Mouse (Mus musculus): ENCODE measurements around the gene Rnf123. TPM values are rescaled to one million over a fixed set of nuclear protein-coding genes. Genes with fewer than 3 reads are reported as not detected.

The Rnf123 gene
- polyA plus RNA-seq, 1 experiment from 2014 or later = 30.9 TPM

DNA sequence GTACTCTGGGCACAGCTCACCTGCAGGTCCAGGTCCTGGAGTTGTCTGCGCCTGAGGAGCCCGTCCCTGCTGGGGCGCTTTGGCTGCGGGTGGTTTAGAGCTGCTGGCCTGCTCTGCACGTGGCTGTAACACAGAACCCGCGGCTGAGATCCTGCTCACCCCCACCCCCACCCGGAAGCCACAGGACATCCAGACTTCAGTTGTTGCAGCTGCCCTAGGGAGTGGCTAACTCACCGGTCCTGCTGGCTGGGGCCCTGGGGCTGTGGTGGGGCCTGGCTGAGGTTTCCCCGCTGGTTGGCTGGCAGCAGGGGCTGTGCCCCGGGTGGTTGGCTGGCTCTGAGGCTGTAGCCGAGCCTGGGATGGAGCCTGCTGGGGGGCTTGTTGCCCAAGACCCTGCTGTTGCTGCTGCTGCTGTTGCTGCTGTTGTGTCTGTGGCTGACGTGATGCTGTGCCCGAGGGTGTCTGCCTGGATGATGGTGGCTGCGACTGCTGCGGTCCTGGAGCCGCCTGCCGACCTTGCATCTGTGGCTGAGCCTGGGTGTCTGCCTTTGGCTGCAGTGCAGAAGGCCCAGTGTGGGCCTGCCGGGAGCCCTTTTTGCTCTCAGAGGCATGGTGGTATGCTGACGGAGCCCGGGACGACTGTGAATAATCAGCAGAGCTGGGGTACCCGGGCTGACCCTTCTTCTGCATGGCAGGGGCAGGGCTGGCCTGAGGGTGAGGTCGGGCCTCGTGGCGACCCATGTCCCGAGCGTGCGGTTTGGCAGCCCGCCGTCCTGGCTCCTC is 21.8 kb upstream of the Rnf123 start:
- DNase-seq (peak; percentile 13), ATAC-seq (ENCODE audit: insufficient read depth) (peak; percentile 65)
- Histone ChIP-seq H3K27me3 (ENCODE audit: insufficient read depth, low read length) (no peaks in the 10 kb centered on the region), H3K4me3 (ENCODE audit: low read depth, low read length) (no peak overlapping the region), H3K4me2 (peak overlapping the region; percentile 25), H3K36me3 (ENCODE audit: insufficient read depth) (no peaks in the 10 kb centered on the region), H3K27ac (ENCODE audit: low read depth) (no peak overlapping the region), H3K9me3 (ENCODE audit: low read depth, low read length) (no peaks in the 10 kb centered on the region), H3K9ac (peak overlapping the region; percentile 29), H3K4me1 (ENCODE audit: insufficient read depth) (0 out of 2 replicates have a peak, but pooled peaks cover 3% of the 10 kb centered on the region)
- no peak for TF ChIP-seq CTCF (IDR thresholded peaks at IDR 0.05; ENCODE audit: low read depth)
- whole genome bisulfite sequencing = 40% methylated on average over 31 of the region's 31 CpGs

DNA sequence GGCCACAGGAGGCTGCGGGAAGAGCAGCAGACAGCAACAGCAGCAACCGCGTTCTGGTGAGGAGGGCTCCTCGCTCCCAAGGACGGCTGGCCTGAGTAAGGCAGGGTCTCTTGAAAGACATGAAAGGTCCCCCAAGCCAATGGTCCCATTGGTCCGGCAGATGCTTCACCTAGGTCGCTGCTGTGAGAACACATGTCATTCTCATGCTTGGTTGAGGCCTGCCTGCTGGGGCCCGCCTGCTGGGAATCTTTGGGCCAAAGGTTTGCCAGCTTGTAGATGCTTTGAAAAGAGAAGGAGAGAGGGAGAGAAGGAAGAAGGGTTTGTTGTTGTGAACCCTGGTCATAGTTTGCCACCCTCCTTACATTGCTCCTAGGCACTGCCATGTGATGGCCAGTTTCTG is 16.5 kb upstream of the Rnf123 start:
- Histone ChIP-seq H3K27me3 (ENCODE audit: insufficient read depth, low read length) (no peaks in the 10 kb centered on the region), H3K4me3 (ENCODE audit: low read depth, low read length) (no peak overlapping the region), H3K36me3 (ENCODE audit: insufficient read depth) (no peaks in the 10 kb centered on the region), H3K9ac (no peak overlapping the region), H3K4me2 (no peak overlapping the region), H3K4me1 (ENCODE audit: insufficient read depth) (peaks cover 5% of the 10 kb centered on the region), H3K9me3 (ENCODE audit: low read depth, low read length) (no peaks in the 10 kb centered on the region), H3K27ac (ENCODE audit: low read depth) (no peak overlapping the region)
- 82% methylated on average over 8 of the region's 8 CpGs for WGBS
- DNase-seq (no peak), ATAC-seq (ENCODE audit: insufficient read depth) (no peak)
- TF ChIP-seq CTCF (IDR thresholded peaks at IDR 0.05; ENCODE audit: low read depth) = no peak

DNA sequence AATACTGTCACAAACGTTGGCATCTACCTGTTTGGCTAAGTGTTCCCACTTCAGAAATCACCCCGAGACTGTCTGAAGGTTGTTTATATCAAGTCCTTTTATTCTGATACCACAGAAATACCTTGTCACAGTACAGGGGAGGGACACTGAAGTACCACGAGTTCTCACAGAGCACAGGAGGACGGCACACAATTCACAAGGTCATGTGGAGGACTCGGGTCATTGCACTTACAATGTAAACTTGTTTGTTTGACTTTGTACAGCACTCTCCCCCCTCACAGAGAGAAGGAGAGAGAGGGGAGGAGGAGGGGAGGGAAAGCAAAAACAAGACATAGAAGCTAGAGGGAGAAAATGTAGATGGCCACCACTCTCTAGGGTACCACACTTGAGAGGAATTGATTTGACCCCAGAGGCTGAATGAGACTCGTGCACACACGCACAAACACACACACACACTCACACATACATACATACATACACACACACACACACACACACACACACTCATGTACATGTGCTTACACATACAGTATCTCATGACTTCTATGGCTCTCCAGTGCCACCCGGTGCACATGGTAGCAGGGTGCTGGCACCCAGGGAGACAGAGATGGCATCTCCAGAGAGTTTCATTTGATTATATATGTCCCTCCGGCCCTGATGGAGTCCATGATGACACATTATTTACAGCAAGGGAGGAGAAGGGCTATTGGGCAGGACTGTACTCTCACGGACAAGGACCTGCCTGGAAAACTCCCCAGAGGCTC is 13.0 kb upstream of the Rnf123 start:
- H3K9ac ChIP-seq = no peak overlapping the region
- peaks cover 5% of the 10 kb centered on the region for H3K4me1 ChIP-seq (ENCODE audit: insufficient read depth)
- ATAC-seq (ENCODE audit: insufficient read depth) = no peak

DNA sequence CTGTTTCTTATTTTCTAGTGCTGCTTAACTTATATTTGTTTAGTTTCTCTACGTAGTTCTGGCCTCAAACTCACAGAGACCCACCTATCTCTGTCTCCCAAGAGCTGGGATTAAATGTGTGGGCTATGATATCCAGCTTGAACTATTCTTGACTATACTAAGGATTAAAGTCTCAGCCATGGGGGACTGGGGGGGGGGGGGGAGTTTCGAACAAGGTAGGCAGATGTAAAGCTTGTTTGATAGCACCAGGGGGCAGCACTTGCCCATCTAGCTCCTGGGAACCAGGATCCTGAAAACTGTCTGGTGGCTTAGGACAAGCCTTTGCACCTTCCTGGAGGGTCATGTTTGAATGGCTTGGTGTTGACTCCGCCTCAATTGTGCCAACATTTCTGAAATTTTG is 12.4 kb upstream of the Rnf123 start:
- peaks cover 5% of the 10 kb centered on the region for H3K4me1 ChIP-seq (ENCODE audit: insufficient read depth)
- WGBS = 3% methylated on average over 3 of the region's 3 CpGs
- H3K9ac ChIP-seq = peak overlapping the region; percentile 77
- DNase-seq = peak; percentile 88
- peak overlapping the region; percentile 99 for H3K4me2 ChIP-seq
- H3K27ac ChIP-seq (ENCODE audit: low read depth) = peak overlapping the region; percentile 67; the same call in 1 of the 2 replicates
- peak overlapping the region; percentile 76 for H3K4me3 ChIP-seq (ENCODE audit: low read depth, low read length)
- H3K36me3 ChIP-seq (ENCODE audit: insufficient read depth) = peaks cover 20% of the 10 kb centered on the region
- H3K9me3 ChIP-seq (ENCODE audit: low read depth, low read length) = no peaks in the 10 kb centered on the region
- H3K27me3 ChIP-seq (ENCODE audit: insufficient read depth, low read length) = no peaks in the 10 kb centered on the region
- TF ChIP-seq CTCF (IDR thresholded peaks at IDR 0.05; ENCODE audit: low read depth) = peak; percentile 79
- no peak for ATAC-seq (ENCODE audit: insufficient read depth)

More for the DNA sequence above, 13.0 kb upstream of the Rnf123 start:
- Histone ChIP-seq H3K27ac (ENCODE audit: low read depth) (0 out of 2 replicates have a peak overlapping the region, but pooled peaks have one; percentile 38), H3K4me2 (peak overlapping the region; percentile 99), H3K36me3 (ENCODE audit: insufficient read depth) (peaks cover 14% of the 10 kb centered on the region), H3K27me3 (ENCODE audit: insufficient read depth, low read length) (no peaks in the 10 kb centered on the region), H3K4me3 (ENCODE audit: low read depth, low read length) (no peak overlapping the region), H3K9me3 (ENCODE audit: low read depth, low read length) (no peaks in the 10 kb centered on the region)
- WGBS = 44% methylated on average over 10 of the region's 10 CpGs
- no peak for TF ChIP-seq CTCF (IDR thresholded peaks at IDR 0.05; ENCODE audit: low read depth)
- DNase-seq = no peak

DNA sequence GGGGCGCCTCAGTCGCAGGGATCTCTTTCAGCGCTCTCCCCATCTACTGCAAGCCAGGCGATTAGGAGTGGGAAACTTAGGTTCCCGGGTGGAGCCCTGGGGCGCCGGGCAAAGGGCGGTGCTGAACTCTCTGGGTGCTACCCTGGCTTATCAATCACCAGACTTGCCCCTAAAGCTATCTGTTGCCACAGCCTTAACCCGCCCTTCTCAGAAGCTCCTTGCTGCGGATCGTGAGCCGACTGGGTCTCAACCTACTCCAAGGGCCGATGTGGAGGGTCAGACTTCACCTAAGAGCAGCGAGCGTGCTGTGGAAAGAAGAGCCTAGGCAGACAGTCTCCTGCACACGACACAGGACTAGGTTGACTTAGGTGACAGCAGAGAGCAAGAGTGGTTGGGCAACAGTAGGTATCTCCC is 11.9 kb upstream of the Rnf123 start:
- Histone ChIP-seq H3K4me1 (ENCODE audit: insufficient read depth) (peaks cover 5% of the 10 kb centered on the region), H3K4me3 (ENCODE audit: low read depth, low read length) (peak overlapping the region; percentile 76), H3K4me2 (peak overlapping the region; percentile 99), H3K36me3 (ENCODE audit: insufficient read depth) (peaks cover 25% of the 10 kb centered on the region), H3K27ac (ENCODE audit: low read depth) (peak overlapping the region; percentile 67), H3K27me3 (ENCODE audit: insufficient read depth, low read length) (no peaks in the 10 kb centered on the region), H3K9me3 (ENCODE audit: low read depth, low read length) (no peaks in the 10 kb centered on the region), H3K9ac (peak overlapping the region; percentile 77)
- TF ChIP-seq CTCF (IDR thresholded peaks at IDR 0.05; ENCODE audit: low read depth) = no peak
- ATAC-seq (ENCODE audit: insufficient read depth) (peak; percentile 42), DNase-seq (peak; percentile 26)
- WGBS = under 1% methylated on average over 16 of the region's 16 CpGs

DNA sequence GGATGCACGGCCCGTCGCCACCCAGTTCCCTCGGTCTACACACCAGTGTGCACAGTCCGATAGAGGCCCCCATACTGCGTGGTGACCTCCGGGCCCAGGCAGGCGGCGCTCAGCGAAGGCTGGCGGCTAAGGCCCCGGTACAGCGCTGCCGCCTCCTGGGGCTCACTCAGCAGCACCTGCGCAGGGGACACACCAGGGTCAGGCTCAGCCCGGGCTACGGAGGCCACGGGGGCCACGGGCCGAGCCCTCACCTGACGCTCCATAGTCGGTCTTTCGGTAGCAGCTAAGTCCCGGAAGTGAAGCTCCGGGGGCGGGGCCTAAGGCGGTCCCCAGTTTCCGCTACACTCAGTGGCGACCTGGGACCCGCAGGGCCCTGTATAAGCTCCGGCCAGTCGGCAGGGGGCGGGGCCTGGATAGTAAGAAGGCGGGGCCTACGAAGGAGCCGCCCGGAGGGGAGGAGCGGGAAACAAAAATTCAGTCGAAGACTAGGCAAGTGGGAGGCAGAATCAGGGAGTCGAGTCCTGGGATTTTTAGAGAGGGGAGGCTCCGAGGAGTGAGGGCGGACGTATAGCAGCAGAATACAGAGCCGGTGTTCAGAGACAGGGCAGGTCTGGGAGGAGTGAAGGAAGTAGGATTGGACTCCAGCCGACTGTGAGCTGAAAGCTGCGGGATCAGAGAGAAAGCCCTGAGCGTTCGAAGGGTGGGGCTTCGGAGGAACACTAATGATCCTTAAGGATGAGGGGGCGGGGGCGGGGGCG is 11.2 kb upstream of the Rnf123 start, which contains the start of gene Apeh:
TSS of gene Apeh (minus strand) at position 423 of the 758 bp plus-strand sequence.
- Histone ChIP-seq H3K27me3 (ENCODE audit: insufficient read depth, low read length) (no peaks in the 10 kb centered on the region), H3K9me3 (ENCODE audit: low read depth, low read length) (no peaks in the 10 kb centered on the region), H3K4me1 (ENCODE audit: insufficient read depth) (peaks cover 5% of the 10 kb centered on the region), H3K4me2 (peak within 1 kb of the TSS; percentile 99), H3K4me3 (ENCODE audit: low read depth, low read length) (peak within 1 kb of the TSS; percentile 76), H3K36me3 (ENCODE audit: insufficient read depth) (peaks cover 31% of the 10 kb centered on the region), H3K27ac (ENCODE audit: low read depth) (peak within 1 kb of the TSS; percentile 82), H3K9ac (peak within 1 kb of the TSS; percentile 77)
- TF ChIP-seq CTCF (IDR thresholded peaks at IDR 0.05; ENCODE audit: low read depth) = peak; percentile 25
- peak; percentile 98 for DNase-seq
- peak; percentile 97 for ATAC-seq (ENCODE audit: insufficient read depth)
- under 1% methylated on average over 52 of the region's 52 CpGs for WGBS

Measured in lung, embryonic 14.5 days (tissue).